Mouse (Mus musculus): ENCODE results near the gene Anks1b.
A peak's percentile ranks its signal among the peaks of the same experiment; 100 is the strongest.

Anks1b gene

DNA sequence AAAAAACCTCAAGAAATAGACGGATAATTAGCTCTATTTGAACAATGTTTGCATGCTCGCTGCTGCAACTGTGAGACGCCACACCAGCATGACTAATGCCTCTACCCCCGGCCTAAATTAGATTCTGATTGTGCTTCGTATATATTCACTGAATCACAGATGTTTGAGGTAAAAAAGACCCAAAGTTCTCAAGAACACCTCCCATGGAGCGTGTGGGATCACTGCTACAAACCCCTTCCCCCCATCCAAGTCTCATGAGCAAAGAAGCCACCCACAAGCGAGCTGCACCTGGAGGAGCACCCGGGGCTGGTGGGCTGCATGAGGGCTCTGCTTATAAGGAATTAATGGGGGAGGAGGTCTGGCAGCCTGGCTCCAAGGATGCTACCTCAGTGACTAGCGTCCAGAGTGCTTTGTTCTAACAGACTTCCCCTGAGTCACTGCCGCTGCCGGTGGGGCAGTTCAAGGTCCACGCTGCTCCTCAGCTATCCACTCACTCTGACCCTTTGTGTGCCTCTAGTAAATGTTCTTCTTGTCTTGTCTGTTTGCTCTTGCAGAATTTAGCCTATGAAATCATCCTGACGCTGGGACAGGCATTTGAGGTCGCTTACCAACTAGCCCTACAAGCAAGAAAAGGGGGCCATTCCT, 1092.5 kb downstream of the Anks1b start:
- peak; percentile 32 for DNase-seq (ENCODE audit: low spot score)

DNA sequence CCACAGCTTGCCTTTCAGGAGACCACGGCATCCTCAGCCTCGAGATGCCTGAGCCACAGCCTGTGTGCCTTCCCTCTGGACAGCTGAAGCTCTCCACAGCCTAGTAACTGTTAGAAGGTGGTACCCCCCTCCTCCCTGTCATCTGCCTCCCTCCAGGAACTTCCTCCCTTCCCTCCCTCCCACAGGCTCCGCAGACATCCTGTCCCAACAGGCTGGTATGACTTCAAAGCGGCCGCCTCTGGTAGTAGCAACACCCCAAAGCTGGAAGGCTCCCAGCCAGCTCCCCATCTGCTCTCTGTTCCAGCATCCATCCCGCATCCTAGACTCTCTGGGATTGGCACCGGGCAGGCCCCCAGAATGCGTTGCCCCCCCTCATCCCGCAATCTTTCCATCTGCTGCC, 1093.5 kb downstream of the Anks1b start:
- DNase-seq (ENCODE audit: low spot score), result no peak

DNA sequence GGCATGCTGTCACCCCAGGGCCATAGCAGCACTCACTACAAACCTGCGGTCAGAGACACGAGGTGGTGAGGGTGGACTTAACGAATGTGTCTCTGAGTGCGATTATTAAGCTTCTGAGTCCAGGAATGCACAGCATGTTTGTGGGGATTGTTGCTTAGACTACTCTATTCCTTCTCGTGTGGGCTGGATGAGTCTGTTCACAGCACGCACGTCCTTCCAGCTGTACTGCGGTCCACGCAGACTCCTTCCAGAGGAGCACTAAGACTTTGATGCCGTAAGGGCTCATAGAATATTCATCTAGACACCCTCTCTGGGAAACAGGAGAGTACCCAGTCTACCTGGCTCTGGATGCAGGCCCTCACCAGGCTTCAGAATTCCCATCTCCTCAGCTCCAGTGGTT, 1094.9 kb downstream of the Anks1b start:
- no peak for DNase-seq (ENCODE audit: low spot score)

DNA sequence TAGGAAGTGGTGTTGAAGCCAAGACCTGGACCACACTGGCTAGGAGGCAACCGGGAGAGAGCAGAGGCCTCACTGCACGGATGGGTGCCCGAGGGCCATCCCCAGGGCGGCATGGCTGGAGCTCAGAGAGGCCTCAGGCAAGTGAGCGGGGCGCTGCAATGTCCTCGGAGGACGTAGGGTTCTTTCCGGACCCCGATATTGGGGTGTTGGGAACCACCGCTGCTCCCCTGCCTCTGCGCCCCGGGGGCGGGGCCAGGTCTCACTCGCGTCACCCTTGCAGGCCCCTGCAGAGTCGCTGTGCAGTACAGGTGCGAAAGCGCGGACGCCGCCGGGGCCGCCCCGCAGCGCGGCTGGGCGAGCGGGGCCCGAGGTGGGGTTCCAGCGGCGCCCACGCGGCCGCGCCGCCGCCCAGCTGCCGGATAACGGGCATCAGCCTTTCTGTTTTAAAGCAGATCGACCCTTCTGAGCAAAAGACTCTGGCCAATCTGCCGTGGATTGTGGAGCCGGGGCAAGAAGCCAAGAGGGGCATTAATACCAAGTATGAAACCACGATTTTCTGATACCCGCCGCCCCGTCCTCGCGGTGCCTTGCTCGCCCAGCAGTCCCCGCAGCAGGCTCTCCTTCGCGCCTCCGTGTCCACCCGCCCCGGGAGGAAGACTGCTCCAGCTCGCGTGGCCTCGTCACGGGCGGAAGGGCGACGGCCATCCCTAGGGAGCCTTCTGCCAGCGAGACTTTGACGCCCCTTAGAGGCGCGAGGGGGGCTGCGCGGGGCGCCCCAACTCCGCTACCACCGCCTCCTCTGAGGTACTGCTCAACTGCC, 1096.3 kb downstream of the Anks1b start:
- no peak for DNase-seq (ENCODE audit: low spot score)

DNA sequence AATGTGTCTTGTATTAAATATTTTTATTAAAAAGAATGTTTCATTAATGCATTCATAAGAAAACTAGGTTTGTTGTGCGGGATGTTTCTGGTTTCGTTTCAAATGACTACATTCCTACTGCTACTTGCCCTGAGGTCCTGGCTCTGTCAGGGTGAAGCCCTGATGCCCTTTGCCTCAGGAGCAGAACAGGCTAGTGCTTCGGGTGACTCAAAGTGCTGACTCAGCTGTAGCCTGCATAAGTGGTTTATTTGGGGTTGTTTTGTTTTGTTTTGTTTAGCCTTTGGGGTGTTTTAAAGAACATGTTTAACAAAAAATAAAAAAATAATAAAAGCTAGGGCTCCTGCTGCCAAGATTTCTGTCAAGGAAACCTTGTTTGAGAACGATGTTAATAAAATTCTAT, 1097.3 kb downstream of the Anks1b start:
- no peak for DNase-seq (ENCODE audit: low spot score)

DNA sequence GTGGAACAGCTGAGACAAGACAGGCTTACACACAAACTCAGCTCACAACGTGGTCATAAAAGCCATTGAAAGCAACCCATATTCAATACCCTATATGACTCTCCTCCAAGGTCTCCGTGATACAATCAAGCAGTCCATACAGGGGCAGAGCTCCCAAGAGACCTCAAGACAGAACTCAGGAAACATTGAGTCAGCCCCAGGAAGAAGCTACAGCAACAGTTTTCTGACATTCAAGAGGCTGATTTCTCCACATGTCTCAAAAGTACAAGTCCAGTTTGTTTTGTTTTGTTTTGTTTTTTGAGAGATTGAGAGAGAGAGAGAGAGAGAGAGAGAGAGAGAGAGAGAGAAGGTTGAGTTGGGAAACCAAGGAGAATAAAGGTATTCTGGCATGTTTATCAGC, 1100.8 kb downstream of the Anks1b start:
- DNase-seq (ENCODE audit: low spot score), result no peak

DNA sequence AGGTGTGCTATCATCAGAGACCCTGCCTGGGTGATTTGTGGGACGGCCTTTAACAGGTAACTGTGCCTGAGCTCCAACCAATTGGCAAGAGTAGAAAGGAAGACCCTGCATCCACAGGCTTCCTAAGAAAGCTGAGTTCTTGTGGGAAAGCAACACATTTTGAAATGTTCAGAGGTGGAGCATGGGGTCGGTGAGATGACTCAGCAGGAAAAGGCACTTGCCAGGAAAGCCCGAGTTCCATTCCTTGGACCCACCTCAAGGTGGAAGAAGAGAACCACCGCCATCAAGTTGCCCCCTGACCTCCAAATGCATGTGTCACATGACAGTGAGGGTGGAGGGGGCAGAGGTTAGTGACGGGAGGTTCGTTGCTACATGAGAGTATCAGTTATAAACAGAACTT, 1101.2 kb downstream of the Anks1b start:
- no peak for DNase-seq (ENCODE audit: low spot score)

DNA sequence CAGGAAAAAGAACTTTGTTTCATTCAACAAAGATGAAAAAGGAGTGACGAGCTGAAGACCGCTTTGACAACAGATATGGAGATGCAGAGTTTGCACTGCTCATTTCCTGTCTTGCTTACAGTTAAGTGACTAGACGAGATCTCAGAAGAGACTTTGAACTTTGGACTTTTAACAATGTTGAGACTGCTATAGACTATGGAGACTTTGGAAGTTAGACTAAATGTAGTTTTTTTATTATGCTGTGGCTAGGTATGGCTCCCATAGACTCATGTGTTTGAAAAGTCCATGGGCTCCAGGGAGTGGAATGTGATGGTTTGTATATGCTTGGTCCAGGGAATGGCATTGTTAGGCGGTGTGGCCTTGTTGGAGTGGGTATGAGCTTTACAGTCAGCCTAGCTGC, 1108.5 kb downstream of the Anks1b start:
- DNase-seq (ENCODE audit: low spot score), result no peak

DNA sequence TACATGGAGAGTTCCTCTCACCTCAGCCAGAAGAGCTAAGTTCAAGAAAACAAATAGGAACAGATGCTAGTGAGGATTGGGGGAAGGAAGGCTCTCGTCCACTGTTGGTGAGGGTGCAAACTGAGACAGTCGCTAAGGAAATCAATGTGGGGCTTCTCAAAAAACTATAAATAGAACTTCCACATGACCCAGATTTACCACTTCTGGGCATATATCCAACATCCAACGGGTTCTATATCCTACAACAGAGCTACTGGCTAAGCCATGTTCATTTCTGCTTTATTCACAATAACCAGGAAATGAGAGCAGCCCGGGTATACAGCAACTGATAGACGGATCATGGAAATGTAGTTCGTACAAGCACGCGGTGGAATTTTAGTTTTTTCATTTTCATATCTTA, 1109.7 kb downstream of the Anks1b start:
- DNase-seq (ENCODE audit: low spot score), result peak; percentile 18

DNA sequence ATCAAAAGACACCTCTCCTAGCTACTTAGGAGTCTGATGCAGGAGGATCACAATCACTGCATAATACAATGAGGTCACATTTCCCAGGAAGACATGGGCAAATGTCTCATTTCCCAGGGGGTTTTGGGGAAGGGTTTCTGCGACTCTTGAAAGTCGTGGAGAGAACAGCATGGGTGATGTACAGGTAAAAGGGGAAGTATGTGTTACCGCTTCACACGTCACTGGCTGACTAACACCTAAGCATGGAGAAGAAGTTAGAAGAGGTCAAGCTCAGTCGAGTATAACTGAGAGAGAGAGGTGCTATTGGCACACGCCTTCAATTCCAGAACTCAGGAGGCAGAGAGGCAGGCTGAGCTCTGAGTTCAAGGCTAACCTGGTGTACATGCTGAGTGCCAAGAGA, 1117.0 kb downstream of the Anks1b start:
- no peak for DNase-seq (ENCODE audit: low spot score)

DNA sequence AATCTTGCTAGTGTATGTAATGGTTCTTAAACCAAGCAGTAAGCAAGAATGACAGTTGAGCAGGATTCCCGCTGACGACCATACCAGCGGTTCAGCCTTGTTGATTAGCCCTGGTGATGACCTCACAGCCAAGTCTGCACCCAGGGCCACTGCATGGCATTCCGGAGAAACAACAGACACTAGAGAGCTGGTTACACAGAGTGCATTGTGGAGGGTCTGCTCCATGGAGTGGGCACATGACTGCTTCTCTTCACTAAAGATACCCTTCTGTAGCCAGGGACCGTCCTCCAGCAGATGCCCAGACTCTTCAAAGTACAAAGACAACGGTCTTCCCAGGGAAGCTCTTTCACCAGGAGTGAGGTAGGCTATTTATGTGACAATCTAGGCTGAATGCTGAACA, 1118.9 kb downstream of the Anks1b start:
- no peak for DNase-seq (ENCODE audit: low spot score)

DNA sequence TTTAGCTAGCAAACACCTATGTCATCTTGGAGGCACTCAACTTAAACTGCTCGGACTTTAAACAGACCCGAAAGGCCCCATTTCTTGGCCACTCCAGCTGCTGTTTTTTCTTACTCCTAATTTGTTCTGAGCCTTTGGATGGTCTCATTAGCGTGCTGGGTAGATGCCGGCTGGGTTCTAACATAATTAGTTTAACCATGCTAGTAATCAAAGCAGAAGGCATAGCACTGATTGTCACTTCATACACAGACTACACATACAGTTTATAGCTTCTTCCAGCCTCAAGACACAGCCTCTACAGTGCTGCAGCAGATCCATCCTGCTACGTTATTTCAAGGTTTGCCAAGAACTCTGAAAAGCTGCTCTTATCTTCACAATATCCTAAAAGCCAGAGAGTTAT, 1120.6 kb downstream of the Anks1b start:
- DNase-seq (ENCODE audit: low spot score), result no peak

DNA sequence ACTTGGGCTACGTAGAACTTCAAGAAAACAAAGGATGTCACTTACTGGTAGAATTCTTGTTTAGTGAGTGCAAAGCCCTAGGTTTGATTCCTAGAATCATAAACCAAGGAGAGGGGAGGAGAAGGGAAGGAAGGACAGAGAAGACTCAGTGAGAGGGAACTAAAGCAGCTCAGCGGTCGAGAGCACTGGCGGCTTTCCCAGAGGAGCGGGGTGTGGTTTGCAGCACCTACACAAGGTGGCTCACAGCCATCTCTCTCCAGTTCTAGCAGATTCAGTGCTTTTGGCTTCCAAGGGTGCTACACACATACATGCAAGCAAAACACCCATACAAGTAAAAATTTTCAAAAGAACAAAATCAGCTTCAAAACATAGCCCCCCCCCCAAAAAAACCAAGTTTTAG, 1126.6 kb downstream of the Anks1b start:
- peak; percentile 56 for DNase-seq (ENCODE audit: low spot score)

DNA sequence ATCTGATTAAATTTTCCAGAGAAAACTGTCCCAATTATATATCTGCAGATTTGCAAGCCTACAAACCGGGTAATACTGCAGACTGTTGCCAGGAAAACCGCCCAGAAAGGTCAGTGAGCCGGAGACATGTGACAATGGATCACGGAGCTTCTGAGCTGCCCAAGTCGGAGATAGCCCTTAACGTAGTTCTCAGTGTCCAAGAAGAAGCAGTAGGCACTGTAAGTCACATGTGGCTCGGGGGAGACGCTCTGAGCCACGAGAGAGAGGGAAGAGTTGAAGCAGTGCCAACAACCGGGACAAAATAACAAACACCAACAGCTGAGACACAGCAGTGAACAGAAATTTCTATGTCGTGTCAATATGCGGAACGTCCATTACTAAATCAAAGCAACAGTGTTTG, 1128.1 kb downstream of the Anks1b start:
- DNase-seq (ENCODE audit: low spot score), result peak; percentile 67

DNA sequence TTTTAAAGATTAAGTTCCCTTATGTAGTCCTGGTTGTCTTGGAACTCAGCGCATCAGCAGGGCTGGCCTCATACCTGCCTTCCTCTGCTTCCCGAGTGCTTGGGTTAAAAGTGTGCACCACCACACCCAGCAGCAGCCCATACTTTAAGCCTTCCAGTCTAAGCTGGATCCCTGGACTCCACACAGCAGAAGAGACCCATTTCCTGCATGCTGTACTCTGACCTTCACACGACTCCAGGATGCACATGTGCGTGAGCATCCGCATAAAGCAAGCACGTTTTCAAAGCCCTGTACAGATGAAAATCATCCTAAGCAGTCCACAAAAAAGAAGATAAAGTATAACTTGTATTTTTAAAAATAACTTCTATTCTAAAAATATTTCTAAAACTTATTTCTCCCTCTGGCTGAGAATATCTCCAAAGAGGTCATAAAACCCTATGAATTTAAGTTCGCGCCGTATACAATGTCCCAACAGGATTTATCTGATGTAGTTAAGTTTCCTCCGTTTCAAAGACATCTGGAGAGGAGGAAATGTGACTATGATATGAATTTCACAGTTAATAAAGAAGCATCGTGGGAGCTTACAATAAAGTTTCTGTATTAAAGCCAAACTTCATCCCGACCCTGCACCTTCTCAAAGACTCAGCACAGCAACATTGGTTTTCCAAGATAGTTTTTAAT, 1132.7 kb downstream of the Anks1b start:
- no peak for DNase-seq (ENCODE audit: low spot score)

Data from MN1 (cell line).